Mouse (Mus musculus) cerebellum, adult 8-10 months (tissue): ENCODE measurements at regions not wholly inside any gene's neighbourhood (a gene's known extent, or its start where the extent isn't known, plus 50 kb on each side); places are given as distances from the start of the nearest gene placed in this dataset.

Experiments
- DNase-seq: peaks from one replicate; pipeline ENCODE4 v3.0.0; 2022

GRCm38 (mm10) chr7:135889016-135889726 is 173.0 kb upstream of the Mki67 start:
- no peak for DNase-seq

DNA sequence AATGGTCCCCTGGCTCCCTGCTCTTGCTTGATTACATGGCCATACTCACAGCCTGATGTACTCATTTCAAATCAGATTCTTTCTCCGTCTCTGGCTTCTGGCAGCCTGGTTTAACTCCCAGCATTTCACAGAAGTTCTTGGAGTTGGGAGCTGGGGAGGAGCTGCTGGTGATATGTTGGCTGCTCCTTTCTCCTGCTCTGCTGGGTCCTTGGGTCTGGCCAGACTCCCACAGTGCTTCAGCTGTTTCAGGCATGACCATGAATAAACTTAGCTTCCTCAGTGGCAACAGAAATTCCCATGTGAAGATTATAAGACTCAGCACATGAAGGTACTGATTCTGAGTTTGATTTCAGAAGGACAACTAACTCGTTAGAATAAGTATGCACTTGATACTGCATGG is 182.7 kb upstream of the Mki67 start:
- DNase-seq = no peak

- DNase-seq = no peak
These were observed 183.6 kb upstream of the Mki67 start for GRCm38 (mm10) chr7:135899765-135900164.

- no peak for DNase-seq
These were observed 184.7 kb upstream of the Mki67 start for GRCm38 (mm10) chr7:135900861-135901321.

GRCm38 (mm10) chr7:135902106-135903055 is 186.2 kb upstream of the Mki67 start:
- DNase-seq = no peak

- DNase-seq = no peak
These were observed 195.2 kb upstream of the Mki67 start for GRCm38 (mm10) chr7:135911376-135911775.

DNA sequence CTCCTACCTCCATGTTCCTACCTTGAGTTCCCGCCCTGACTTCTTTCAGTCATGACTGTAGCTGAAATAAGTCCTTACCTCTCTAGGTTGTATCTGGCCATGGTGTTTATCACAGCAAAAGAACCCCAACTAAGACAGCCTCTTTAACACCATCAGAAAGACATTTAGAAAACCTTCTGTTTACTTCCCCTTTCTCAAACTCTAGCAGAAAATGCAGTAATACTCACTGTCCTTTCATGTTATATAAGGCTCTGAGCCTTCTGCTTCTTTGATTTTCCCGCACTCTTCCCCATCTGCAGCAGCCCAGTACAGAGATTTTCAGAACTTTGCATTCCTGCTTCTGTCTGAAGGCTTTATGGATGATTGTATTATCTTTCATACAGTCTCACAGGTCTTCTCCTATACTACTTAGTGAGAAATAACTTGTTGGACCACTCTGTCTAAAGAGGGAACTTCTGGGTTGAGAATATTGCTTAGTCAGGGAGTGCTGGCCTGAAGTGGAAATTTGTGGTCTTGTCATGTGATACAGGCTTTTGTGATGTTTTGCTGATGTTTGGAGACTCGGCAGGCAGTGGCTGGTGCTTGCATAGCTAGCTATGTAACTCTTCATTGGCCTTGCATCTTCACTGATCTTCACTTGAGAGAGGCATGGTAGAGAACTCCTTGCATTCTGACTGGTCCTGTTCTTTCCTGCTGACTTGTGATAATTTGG is 197.9 kb upstream of the Mki67 start:
- DNase-seq = no peak

- DNase-seq = no peak
These were observed 207.7 kb upstream of the Mki67 start for GRCm38 (mm10) chr7:135923876-135924275.

- DNase-seq = no peak
These were observed 208.5 kb upstream of the Mki67 start for GRCm38 (mm10) chr7:135924641-135925040.

DNA sequence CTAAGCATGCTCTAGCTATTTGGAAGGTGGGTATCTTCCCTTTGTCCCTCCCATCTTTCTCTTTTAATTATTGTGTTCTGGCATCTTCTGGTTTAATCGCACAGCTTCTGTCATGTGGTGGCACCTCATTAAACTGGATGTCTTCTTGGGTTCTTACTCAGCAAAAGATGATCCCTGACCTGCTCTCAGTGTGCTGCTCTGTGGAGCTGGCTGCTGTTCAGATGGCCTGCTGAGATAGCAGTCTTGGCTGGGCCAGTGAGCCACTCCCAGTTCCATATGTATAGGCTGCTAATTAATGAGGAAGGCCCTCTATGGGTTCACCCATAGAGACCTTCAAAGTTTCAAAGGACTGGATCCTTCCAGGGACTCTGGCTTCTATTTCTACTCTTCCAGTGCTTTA is 213.9 kb upstream of the Mki67 start:
- no peak for DNase-seq

GRCm38 (mm10) chr7:135932595-135933175 is 216.5 kb upstream of the Mki67 start:
- no peak for DNase-seq

- DNase-seq = no peak
These were observed 219.0 kb upstream of the Mki67 start for GRCm38 (mm10) chr7:135935180-135935579.

GRCm38 (mm10) chr7:135937465-135937864 is 221.3 kb upstream of the Mki67 start:
- no peak for DNase-seq

- no peak for DNase-seq
These were observed 223.2 kb upstream of the Mki67 start for GRCm38 (mm10) chr7:135939341-135939740.

GRCm38 (mm10) chr7:135942826-135943225 is 226.7 kb upstream of the Mki67 start:
- DNase-seq = no peak

DNA sequence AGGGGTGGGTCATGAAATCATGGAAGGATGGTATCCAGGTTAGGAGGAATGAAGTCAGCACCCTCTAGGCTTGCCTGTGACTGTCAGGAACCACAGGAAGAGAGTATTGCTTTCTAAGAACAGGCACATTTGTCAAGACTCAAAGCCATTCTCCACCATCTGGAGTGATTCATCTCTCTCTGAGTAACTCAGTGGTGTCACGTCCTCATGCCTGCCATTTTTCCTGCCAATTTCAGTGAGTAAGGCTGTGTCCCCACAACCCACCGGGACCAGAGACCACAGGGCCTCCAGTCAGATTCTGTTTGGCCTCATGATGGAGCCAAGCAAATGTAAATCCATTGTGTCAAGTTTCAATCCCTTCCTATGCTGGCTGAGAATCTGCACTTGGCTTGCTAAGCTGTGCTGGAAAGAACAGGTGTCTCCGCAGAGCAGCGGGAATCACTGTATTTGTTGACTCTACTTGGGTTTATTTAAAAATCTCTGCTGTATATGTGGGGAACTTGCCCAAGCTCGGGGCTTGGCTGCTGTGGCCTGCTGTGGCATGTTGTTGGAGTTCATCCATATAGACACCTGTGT is 230.0 kb upstream of the Mki67 start:
- no peak for DNase-seq

DNA sequence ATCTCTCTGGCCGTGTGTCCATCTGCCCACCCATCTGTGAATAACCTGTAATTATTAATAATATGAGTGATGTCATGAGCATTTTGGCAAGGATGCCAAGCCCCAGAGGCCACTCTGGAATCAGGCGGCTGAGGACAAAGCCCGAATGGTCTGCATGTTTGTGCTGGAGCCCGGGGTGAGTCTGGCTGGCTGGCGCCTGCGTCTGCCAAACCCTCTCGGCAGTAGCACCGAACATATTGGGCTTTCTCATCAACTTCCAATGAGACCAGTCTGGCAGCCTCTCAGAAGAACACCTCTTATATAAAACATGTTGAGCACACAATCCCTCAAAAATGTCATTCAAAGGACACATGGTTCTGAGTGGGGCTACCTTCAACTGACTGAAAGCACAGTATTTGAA is 244.9 kb upstream of the Mki67 start:
- peak; percentile 69 for DNase-seq

GRCm38 (mm10) chr7:135965528-135965927 is 249.4 kb upstream of the Mki67 start:
- no peak for DNase-seq

DNA sequence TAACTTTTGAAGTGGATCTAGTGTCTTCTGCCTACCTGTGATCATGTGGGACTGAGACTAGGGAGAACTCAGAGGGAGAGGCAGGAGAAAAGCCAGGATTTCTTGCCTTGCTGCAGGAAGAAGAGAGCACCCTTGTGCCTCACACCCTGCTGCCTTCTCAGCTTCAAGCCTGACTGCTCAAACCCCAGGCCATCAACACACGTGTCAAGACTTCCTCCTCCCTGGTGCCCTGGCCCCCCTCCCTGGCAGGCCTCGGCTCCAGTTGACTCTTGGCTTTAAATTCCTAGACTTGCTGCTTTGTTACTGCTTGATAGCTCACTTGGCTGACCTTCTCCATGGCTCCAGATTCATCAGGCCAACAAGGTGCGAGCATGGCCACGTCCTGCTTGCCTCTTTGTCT is 250.1 kb upstream of the Mki67 start:
- DNase-seq = no peak

- no peak for DNase-seq
These were observed 252.5 kb upstream of the Mki67 start for GRCm38 (mm10) chr7:135968638-135969037.

GRCm38 (mm10) chr7:135986021-135986420 is 269.9 kb upstream of the Mki67 start:
- DNase-seq = no peak

- DNase-seq = no peak
These were observed 274.2 kb upstream of the Mki67 start for GRCm38 (mm10) chr7:135990321-135990720.

- DNase-seq = no peak
These were observed 280.7 kb upstream of the Mki67 start for GRCm38 (mm10) chr7:135996896-135997295.
